ENCODE assay signal across 1 mouse cellular context in genomic region chr2:181520118-181520935, GRCm38 (mm10).
TF ChIP-seq lines count a peak whose summit lies in the region.

Dnajc5 (plus strand) TSS chr2:181520485.

TF ChIP-seq in MEL, 35 proteins besides CTCF, POLR2A, EP300 and RAD21 (continued from another document):
- TF ChIP-seq E2F4 (IDR thresholded peaks at IDR 0.05; ENCODE audit: borderline replicate concordance, low read depth, low read length), result no peak
- TF ChIP-seq BHLHE40 (IDR thresholded peaks at IDR 0.05; ENCODE audit: borderline replicate concordance, low read depth, low read length), result peak; percentile 49; the same call in 1 of the 2 replicates
- TF ChIP-seq MAFK (IDR thresholded peaks at IDR 0.05; ENCODE audit: borderline replicate concordance, low read depth, low read length), result no peak
- TF ChIP-seq ZC3H11A (IDR thresholded peaks at IDR 0.05; ENCODE audit: low read depth, low read length), result peak; percentile 9; the same call in 1 of the 2 replicates
- no peak for TF ChIP-seq SMC3 (IDR thresholded peaks at IDR 0.05; ENCODE audit: low read depth, low read length)
- peak; percentile 76 for TF ChIP-seq TBP (IDR thresholded peaks at IDR 0.05; ENCODE audit: low read depth, low read length)
